Mouse (Mus musculus) left cerebral cortex, postnatal 25 days (tissue): Measurements from ENCODE around the gene Prc1. TPM values are rescaled to one million over a fixed set of nuclear protein-coding genes. Genes with fewer than 3 reads are reported as not detected.

ENCODE experiments used
- DNase-seq, 2 experiments: peaks; one replicate each; pipeline ENCODE4 v3.0.0; 2022; ENCODE audit warnings: low spot score in 2 of 2, mixed read lengths in 1 of 2
- intact Hi-C: fragments of 180-260 bp; cut with DNase I; formaldehyde crosslinking; loops from one replicate; pipeline ENCODE4 v1.15.1; 2025
- total RNA-seq, 2 experiments: library from RNA; stranded (reverse); gene quantifications; 2 replicates each; pipeline ENCODE4 v1.2.3; 2021

Gene Prc1
- total RNA-seq, 2 experiments from 2014 or later = 1.5 TPM

GRCm38 (mm10) chr7:80325292-80325868, 31.1 kb downstream of the Prc1 start:
- no peak for DNase-seq
- intact Hi-C loops = loop anchor here (2.0 kb wide), 1 partner anchor 13 kb away; no protein-coding TSS in a partner anchor

DNA sequence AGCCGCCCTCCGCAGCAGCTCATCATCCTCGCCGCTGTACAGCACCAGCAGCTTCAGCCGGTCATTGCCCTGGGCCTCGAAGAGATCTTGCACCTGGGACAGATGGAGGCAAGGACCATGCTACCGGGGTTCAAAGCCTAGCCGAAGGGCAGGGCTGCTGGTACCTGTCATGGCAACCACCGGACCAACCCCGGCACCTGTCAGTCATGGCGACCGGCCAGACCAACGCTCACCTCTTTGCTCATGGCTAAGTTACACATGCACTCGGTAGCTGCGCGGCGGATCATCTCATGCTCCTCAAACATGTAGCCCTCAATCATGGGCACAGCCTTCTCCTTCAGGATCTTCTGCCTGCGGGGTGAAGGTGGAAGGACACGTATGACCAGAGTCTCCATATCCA, 31.8 kb downstream of the Prc1 start:
- intact Hi-C loops = no loop called here

DNA sequence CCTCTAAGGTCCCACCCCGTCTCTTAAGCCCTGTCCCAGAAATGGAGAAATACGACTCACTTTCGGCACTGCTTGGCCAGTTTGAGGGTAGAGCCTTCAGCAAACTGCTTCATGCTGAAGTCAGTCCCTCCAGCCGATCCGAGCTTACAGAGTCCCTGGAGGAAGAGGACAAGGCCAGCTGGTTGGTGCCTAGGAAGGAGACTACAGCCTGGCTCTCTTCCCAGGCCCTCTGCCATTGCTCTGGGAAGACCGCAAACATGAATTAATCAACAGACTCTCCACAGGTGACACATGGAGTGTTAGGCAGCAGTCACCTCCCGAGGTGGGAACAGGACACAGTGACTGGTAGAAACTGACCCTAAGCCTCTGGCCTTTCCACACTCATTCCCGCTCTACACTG, 36.0 kb downstream of the Prc1 start:
- no peak for DNase-seq
- intact Hi-C loops = no loop called here

More for the DNA sequence above, 31.8 kb downstream of the Prc1 start:
- no peak for DNase-seq

DNA sequence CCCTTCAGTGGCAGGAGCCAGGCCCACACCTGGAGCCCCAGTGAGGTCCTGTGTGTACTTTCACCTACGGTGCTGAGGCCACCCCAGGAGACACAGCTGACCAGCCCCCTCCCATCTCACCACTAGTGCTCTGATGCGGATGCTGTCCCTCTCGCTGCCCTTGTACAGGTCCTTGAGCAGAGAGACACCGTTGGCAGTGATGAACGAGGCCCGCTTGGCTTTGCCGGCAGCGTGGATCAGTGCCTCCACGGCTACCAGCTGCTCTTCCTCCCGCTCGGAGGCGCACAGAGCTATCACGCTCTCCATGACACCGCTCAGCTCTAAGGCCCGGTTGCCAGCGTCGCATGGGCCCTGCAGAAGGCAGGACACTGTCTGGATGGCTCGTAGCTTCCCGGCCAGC, 37.2 kb downstream of the Prc1 start:
- DNase-seq = no peak
- intact Hi-C loops = no loop called here

- DNase-seq = no peak
- intact Hi-C loops = no loop called here
Observed at GRCm38 (mm10) chr7:80334848-80335247, 40.6 kb downstream of the Prc1 start.

GRCm38 (mm10) chr7:80336932-80337331, 42.7 kb downstream of the Prc1 start:
- intact Hi-C loops = no loop called here
- no peak for DNase-seq

DNA sequence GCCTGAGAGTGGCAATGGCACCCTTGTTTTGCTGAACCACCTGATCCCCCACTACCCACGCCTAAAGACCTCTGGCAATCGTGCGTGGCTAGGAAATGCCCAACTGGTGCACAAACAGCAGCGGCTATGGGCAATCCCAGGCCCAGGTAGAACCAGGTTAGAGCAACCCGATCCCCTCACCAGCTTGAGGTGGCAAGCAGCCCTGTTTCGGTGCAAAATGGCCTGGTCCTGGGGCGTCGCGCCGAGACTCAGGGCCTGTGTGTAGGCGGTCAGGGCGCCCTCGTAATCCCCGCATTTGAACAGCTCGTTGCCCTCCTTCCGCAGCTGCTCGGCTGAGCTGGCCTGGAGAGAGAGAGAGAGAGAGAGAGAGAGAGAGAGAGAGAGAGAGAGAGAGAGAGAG, 45.1 kb downstream of the Prc1 start:
- peak in 1 of 2 experiments; percentile 35 for DNase-seq
- intact Hi-C loops = loop anchor here (2.0 kb wide), 1 partner anchor 15 kb away; the partner anchor contains the start of gene Rccd1

GRCm38 (mm10) chr7:80339793-80340628, 45.8 kb downstream of the Prc1 start:
- intact Hi-C loops = loop anchor here (2.0 kb wide), 1 partner anchor 15 kb away; the partner anchor contains the start of gene Rccd1
- peak; percentile 98 to 99 for DNase-seq

- intact Hi-C loops = no loop called here
- peak; percentile 58 to 74 for DNase-seq
Observed at GRCm38 (mm10) chr7:80340793-80341192, 46.5 kb downstream of the Prc1 start, which contains the start of gene Unc45a. Unc45a (minus strand) TSS chr7:80341005.

DNA sequence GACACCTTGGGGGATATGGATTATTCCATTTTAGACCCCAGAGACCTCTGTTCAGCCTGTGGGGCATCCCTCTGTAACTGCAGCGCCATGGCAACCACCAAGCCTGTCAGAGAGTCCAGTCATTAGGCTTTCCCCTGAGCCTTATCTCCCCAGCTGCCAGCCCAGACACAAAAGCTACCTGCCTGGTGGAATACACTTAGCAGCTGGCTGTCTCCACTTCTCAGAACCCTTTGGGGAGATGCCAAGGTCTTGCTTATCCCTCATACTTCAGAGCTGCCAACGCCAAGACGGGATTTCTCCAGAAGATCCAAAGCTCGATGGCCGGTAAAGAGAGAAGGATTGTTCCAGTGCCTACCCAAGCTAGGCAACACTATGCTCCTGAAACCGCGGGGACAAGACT, 47.5 kb downstream of the Prc1 start:
- intact Hi-C loops = no loop called here
- DNase-seq = no peak

DNA sequence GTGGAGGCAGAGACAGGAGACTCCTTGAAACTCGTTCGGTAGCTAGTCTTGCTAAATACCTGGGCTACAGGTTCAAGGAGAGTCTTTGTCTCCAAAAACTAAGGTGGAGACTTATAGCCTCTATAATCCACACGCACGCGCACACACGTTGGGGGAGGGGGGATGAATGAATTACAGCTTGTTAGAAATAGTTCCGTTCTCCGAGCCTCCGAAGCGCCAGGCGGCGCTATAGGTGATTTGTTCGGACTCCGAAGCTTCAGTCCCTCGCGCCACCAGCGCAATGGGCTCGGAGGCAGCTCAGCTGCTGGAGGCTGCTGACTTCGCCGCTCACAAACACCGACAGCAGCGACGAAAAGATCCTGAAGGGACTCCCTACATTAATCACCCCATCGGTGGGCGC, 48.6 kb downstream of the Prc1 start, which contains the start of gene Hddc3:
TSS of gene Hddc3 (plus strand) at position 247 of the 400 bp plus-strand sequence.
- DNase-seq = peak; percentile 97
- intact Hi-C loops = loop anchor here (1.0 kb wide), 1 partner anchor 27 kb away; no protein-coding TSS in a partner anchor

- intact Hi-C loops = loop anchor here (1.0 kb wide), 1 partner anchor 27 kb away; no protein-coding TSS in a partner anchor
- no peak for DNase-seq
Observed at GRCm38 (mm10) chr7:80343270-80344018, 49.2 kb downstream of the Prc1 start.

GRCm38 (mm10) chr7:80346173-80346572, 51.9 kb downstream of the Prc1 start:
- intact Hi-C loops = no loop called here
- no peak for DNase-seq

- no peak for DNase-seq
- intact Hi-C loops = no loop called here
Observed at GRCm38 (mm10) chr7:80346830-80347229, 52.6 kb downstream of the Prc1 start.

GRCm38 (mm10) chr7:80347670-80348586, 53.7 kb downstream of the Prc1 start:
- DNase-seq = no peak
- intact Hi-C loops = no loop called here

DNA sequence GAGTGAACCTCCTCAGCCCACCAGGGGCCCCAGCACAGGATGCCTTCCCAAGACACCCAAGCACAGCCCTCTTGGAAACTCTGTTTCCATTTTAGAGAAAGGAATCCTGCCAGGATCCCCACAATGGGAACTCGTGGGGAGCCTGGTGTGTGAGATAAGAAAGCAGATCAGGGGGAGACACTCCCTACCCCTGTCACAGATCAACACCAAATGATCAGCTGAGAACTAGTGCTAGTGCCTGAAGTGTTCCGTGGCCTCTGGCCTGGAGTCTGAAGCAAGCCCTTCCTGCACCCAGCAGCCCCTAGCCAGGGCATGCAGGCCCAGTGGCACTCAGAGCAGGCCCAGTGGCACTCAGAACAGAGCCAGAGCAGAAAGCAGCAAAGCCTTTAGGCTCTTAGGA, 56.6 kb downstream of the Prc1 start:
- intact Hi-C loops = no loop called here
- no peak for DNase-seq

DNA sequence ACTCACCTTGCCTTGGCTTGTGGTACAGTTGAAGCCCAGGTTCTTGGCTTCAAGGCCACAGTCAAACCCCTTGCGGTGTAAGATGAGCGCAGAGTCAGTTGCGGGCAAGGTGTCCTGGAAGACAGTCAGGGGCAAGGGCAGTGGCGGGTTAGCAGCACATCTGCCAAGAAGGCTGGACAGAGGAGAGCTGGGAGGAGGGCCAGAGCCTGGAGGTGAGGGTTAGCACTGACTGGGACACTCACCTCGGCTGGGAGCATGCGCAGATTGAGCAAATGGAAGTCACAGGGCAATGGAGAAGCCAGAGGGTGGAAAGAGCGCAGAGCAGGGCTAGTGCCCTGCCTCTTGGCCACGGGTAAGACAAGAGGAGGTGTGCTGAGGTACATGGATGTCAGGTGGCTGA, 58.7 kb downstream of the Prc1 start:
- no peak for DNase-seq
- intact Hi-C loops = no loop called here

- no peak for DNase-seq
- intact Hi-C loops = no loop called here
Observed at GRCm38 (mm10) chr7:80356351-80356750, 62.1 kb downstream of the Prc1 start.

DNA sequence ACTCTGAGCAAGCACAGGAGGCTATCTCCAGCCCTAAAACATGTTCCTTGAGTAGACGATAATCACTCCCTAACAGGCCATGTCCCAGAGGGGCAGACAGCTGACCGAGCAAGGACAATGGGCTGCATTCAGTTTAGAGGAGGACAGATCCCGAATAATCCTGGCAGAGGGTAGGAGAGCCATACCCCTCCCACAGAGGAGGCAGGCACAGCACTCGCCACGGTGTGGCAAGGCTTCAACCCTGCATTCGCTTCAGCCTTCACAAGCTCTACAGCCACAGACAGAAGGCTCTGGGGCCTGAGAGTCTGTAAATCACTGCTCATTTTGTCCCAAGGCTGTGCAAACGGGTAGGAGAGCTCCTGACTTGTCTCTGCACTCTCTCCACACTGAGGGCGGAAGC, 62.9 kb downstream of the Prc1 start:
- peak in 1 of 2 experiments; percentile 44 for DNase-seq
- intact Hi-C loops = no loop called here
